Mouse (Mus musculus) B cell, adult 2 months (primary cell): ENCODE data around the gene Adgrl2.

Experiments
- DNase-seq, 2 experiments: peaks; one replicate each; pipeline ENCODE4 v3.0.0; 2022

The Adgrl2 gene

DNA sequence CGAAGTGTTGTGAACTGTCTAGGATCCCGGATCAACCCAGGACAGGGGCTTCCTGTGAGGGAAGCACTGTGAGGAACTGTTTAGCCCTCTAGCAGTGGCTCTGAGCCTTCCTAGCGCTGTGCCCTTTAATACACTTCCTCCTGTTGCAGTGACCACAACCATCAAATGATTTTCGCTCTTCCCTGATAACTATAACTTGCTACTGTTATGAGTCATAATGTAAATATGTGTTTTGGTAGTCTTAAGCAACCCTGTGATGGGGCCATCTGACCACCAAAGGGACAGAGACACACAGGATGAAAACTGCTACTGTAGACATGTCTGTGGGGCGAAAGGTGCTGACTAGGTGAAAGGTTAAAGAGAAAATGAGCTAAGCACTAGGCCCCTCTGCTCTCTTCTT, 71.9 kb downstream of the Adgrl2 start:
- DNase-seq, result no peak

DNA sequence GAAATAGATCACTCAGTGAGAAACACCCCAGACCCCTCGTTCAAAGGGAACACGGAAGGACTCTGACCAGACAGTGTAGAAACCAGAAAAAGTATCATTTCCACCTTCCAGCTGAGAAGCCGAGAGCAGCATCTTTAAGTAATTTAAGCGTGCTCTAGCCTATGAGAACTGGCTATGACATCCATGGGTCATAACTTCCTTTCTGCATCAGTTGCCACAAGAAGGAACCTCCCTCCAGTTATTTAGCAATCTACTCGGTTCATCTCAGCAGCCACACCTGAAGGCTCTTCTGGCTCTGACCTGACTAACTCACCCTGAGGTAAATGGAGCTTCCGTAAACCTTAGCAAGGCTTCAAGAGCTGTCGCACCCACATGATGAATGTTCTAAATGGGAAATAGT, 72.5 kb downstream of the Adgrl2 start:
- DNase-seq, result no peak

DNA sequence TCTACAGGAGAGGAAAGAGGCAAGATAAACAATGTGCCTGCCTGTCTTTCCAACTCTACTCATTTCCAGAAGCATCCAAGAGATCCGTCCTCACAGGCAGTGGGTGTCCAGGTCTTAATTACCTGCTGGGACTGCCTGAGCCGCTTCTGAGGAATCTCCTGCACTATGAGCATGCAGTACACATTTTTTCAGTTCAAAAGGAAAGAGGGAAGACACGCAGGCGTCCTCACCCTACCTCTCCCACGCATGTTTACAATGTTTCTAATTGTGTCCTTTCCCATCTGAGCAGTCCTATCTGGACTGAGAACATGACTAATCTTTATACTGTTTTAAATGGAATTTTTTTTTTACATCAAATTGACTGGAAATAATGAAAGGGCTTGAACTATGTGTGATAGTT, 74.1 kb downstream of the Adgrl2 start:
- no peak for DNase-seq

DNA sequence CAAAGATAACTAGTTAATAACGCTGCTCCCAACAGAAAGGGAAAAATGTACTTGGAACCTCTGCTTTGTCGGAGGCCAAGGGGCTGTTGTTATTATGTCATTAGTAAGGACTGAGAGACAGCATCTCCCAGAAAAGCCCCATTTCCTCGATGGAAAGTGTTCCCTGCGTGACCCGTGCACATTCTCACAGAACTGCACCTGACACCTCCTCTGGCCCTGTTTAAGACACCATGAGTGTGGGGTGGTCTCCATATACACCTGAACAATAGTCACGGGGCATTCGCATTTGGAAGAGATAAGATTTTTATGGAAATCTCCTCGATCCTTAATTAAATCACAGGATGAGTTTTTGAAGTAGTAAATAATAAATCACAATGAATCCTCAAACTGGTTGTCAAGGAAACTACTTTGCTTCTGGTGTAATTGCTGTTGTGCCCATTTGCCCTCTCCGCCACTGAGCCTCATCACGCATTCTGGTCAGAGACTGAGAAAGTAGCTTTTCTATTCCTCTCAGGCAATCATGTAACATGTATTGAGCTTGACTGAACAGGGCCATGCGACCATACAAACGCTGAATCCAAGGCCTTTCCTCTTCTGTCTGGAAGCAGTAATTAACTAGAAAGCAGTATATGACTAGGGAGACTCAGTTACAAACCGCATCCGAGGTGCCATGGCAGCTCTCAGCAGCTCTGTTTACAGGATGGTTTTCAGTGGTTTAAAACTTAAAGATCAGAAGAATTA, 77.2 kb downstream of the Adgrl2 start:
- DNase-seq, result no peak

GRCm38 (mm10) chr3:148912536-148912935, 77.8 kb downstream of the Adgrl2 start:
- no peak for DNase-seq

- no peak for DNase-seq
Observed at GRCm38 (mm10) chr3:148907873-148908272, 82.5 kb downstream of the Adgrl2 start.

GRCm38 (mm10) chr3:148907024-148907778, 83.2 kb downstream of the Adgrl2 start:
- no peak for DNase-seq

- DNase-seq, result no peak
Observed at GRCm38 (mm10) chr3:148905906-148906779, 84.2 kb downstream of the Adgrl2 start.

DNA sequence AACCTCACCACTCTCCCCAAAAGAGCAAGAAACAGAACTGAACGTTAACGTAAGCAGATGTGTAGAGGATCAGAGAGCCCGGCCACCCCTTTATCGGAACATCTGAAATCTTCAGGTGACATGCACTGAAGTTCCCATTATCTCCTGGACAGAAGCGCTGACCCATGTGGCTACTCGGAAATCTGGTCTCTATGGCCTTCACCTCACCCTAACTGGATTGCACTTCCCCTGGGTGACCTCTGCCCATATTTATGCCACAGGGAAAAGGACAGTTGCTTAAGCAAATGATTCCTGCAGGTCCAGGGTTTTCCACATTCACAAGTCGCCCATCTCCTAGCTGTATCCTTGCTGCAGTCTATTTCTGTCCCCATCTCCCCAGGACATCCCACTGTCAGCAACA, 84.9 kb downstream of the Adgrl2 start:
- no peak for DNase-seq

- DNase-seq, result no peak
Observed at GRCm38 (mm10) chr3:148899857-148900256, 90.5 kb downstream of the Adgrl2 start.

- DNase-seq, result no peak
Observed at GRCm38 (mm10) chr3:148899416-148899815, 90.9 kb downstream of the Adgrl2 start.

DNA sequence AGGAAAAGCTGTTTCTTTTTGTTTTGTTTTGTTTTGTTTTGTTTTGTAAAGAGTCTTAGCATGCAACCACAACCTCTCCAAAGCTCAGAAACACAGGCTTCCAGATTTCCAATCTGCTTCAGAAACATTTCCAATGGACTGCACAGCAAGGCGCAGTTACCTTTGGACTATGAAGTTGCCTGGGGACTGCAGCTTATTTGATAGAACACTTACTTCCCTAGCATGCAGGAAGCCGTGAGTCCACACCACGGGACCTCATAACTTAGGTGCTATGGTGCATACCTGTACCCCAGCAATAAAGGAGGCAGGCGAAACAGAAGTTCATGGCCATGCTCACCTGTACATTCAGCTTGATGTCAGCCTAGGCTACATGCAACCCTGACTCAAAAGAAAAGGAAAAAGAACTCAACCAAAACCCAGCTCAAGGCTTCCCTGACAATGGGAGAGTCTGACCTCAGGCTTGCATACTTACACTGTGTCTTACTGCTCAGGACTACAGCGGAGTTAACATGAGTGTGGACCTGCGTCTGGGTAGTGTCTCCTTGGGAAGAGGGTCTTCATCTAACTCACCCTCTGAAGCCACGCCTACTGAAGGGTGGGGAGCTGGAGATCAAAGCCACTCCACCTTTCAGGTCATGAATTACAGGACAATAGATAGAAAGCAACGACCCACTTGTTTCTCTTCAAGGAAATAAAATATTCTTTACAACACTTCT, 91.7 kb downstream of the Adgrl2 start:
- no peak for DNase-seq

- no peak for DNase-seq
Observed at GRCm38 (mm10) chr3:148896281-148896680, 94.1 kb downstream of the Adgrl2 start.

- DNase-seq, result peak; percentile 57 to 66
Observed at GRCm38 (mm10) chr3:148895396-148896109, 94.8 kb downstream of the Adgrl2 start.

GRCm38 (mm10) chr3:148894867-148895266, 95.5 kb downstream of the Adgrl2 start:
- no peak for DNase-seq

DNA sequence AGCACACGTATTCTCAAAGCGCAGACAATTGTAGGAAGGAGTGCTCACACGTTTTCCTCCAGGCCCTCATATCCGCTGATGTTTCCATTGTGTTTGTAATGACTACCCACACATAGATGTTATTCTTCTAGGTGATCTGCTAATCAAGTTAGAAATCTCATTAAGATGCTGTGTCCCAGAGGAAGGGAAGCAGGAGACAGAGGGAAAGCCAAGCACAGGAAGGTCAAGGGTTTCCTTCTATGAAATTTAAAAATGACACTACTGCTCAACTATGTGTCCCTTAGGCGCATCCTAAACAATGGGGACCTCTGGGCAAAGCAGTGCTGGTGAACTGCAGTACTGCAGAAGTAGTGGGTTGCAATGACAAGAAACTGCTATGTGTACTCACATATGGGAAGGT, 102.5 kb downstream of the Adgrl2 start:
- DNase-seq, result no peak

DNA sequence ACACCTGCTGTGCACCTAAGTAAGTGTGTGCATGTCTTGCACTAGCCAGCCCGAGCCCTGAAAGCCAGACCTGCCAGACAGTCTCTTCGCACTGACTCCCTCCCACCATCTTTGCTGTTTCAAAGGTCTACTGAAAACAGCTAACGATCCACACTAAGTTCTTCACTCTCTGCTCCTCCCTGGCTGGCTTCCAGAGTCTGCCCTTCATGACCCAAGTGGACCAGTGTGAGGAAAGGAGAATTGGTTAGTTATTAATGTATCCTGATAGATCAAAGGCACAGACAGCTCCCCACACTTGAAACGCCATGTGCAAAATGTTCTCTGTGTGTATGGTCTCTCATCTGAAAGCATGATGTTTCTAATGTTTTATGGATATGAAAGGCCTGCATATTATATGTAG, 103.4 kb downstream of the Adgrl2 start:
- DNase-seq, result no peak

DNA sequence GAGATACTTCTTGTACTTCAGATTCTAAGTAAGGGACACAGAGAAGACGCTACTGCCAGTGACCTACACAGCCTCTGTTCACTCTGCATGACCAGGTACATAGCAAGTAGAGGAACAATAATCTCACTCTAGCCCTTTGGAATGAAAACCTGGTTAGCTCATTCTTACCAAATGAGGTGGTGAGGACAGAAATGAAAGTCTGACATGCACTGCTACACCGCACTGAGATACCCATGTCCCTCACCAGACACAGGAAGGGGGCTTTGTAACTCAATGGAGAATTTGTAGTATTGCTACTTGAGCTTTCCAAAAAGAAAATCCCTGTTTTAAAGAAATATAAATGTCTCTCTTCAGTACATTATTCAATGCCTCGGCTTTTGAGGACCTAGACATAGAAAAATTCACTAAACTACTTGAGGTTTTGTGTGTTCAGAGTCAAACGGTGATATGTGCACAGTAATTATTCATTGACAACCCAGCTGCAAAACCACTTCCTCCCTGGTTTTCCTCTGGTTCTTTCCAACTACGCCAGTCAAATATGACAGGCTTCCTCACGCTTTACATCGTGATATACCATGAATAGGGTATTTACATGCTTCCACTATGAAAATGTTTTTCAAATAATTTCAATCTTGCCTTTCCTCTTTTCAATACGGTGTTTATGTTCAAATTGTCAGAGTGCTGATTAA, 104.2 kb downstream of the Adgrl2 start:
- DNase-seq, result no peak

DNA sequence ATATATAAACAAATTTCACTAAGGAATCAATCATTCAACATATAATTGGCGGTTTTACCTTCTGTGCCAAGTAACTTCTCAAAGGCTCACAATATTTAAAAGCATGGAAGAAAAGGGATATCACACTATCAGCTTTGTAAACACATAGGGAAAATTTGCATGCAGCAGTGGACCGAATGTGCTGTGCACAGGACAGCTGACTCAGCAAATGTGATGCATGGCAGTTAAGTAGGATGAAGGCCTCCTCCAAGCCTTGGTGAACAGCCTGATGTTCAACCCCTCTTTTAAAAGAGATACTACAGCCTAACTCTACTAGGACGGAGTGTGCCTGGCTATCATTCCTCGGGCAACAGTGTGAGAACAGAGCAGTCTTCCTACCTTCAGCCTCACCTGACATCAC, 105.2 kb downstream of the Adgrl2 start:
- DNase-seq, result no peak

GRCm38 (mm10) chr3:148881431-148881830, 108.9 kb downstream of the Adgrl2 start:
- DNase-seq, result no peak

GRCm38 (mm10) chr3:148872563-148872962, 117.8 kb downstream of the Adgrl2 start:
- DNase-seq, result no peak
